Mouse (Mus musculus): ENCODE measurements around the gene Gm10762. TPM values are rescaled to one million over a fixed set of nuclear protein-coding genes. Genes with fewer than 3 reads are reported as not detected.

Gene Gm10762
- polyA plus RNA-seq, 1 experiment from 2014 or later, result 12.7 TPM

GRCm38 (mm10) chr2:128966236-128966635, 1.3 kb downstream of the Gm10762 start:
- Histone ChIP-seq H3K36me3 (ENCODE audit: insufficient read depth, low read length) (no peaks in the 10 kb centered on the region), H3K27me3 (ENCODE audit: insufficient read depth, low read length) (no peaks in the 10 kb centered on the region), H3K4me3 (ENCODE audit: low read length) (no peak overlapping the region), H3K27ac (ENCODE audit: low read length) (no peak overlapping the region), H3K9ac (replicated peaks; ENCODE audit: low read length) (no peak overlapping the region), H3K4me1 (ENCODE audit: insufficient read depth, low read length) (peaks cover 13% of the 10 kb centered on the region), H3K4me2 (replicated peaks; ENCODE audit: low read depth, low read length) (peak overlapping the region; percentile 67; the same call in 1 of the 2 replicates), H3K9me3 (ENCODE audit: low read length) (no peaks in the 10 kb centered on the region)
- WGBS, result 16% methylated on average over 6 of the region's 6 CpGs
- ATAC-seq (ENCODE audit: low FRiP score, low TSS enrichment), result no peak

GRCm38 (mm10) chr2:128965505-128966105, 1.9 kb downstream of the Gm10762 start:
- Histone ChIP-seq H3K4me2 (replicated peaks; ENCODE audit: low read depth, low read length) (peak overlapping the region; percentile 29; the same call in 1 of the 2 replicates), H3K27ac (ENCODE audit: low read length) (peak overlapping the region; percentile 77), H3K9me3 (ENCODE audit: low read length) (no peaks in the 10 kb centered on the region), H3K4me3 (ENCODE audit: low read length) (no peak overlapping the region), H3K36me3 (ENCODE audit: insufficient read depth, low read length) (no peaks in the 10 kb centered on the region), H3K4me1 (ENCODE audit: insufficient read depth, low read length) (peaks cover 13% of the 10 kb centered on the region), H3K9ac (replicated peaks; ENCODE audit: low read length) (peak overlapping the region; percentile 35; the same call in 1 of the 2 replicates), H3K27me3 (ENCODE audit: insufficient read depth, low read length) (no peaks in the 10 kb centered on the region)
- no peak for ATAC-seq (ENCODE audit: low FRiP score, low TSS enrichment)
- WGBS, result 32% methylated on average over 5 of the region's 5 CpGs

GRCm38 (mm10) chr2:128954186-128954585, 13.3 kb downstream of the Gm10762 start:
- H3K27me3 ChIP-seq (ENCODE audit: insufficient read depth, low read length), result no peaks in the 10 kb centered on the region
- no peak for ATAC-seq (ENCODE audit: low FRiP score, low TSS enrichment)

GRCm38 (mm10) chr2:128947962-128948588, 19.4 kb downstream of the Gm10762 start:
- ATAC-seq (ENCODE audit: low FRiP score, low TSS enrichment), result 0 out of 2 replicates have a peak, but pooled peaks have one; percentile 40
- H3K4me3 ChIP-seq (ENCODE audit: low read length), result no peak overlapping the region
- H3K4me2 ChIP-seq (replicated peaks; ENCODE audit: low read depth, low read length), result no peak overlapping the region

More at GRCm38 (mm10) chr2:128954186-128954585, 13.3 kb downstream of the Gm10762 start:
- Histone ChIP-seq H3K9ac (replicated peaks; ENCODE audit: low read length) (no peak overlapping the region), H3K9me3 (ENCODE audit: low read length) (no peaks in the 10 kb centered on the region), H3K27ac (ENCODE audit: low read length) (no peak overlapping the region), H3K36me3 (ENCODE audit: insufficient read depth, low read length) (no peaks in the 10 kb centered on the region), H3K4me1 (ENCODE audit: insufficient read depth, low read length) (no peaks in the 10 kb centered on the region), H3K4me3 (ENCODE audit: low read length) (no peak overlapping the region), H3K4me2 (replicated peaks; ENCODE audit: low read depth, low read length) (no peak overlapping the region)

GRCm38 (mm10) chr2:128943538-128944528, 23.7 kb downstream of the Gm10762 start, which contains the start of gene Zc3h8:
Zc3h8 (minus strand) TSS chr2:128944077.
- peaks cover 3% of the 10 kb centered on the region; the same call in 1 of the 2 replicates for H3K36me3 ChIP-seq (ENCODE audit: insufficient read depth, low read length)
- H3K27ac ChIP-seq (ENCODE audit: low read length), result peak within 1 kb of the TSS; percentile 91
- no peaks in the 10 kb centered on the region for H3K9me3 ChIP-seq (ENCODE audit: low read length)
- H3K4me2 ChIP-seq (replicated peaks; ENCODE audit: low read depth, low read length), result peak within 1 kb of the TSS; percentile 77
- WGBS, result 1% methylated on average over 65 of the region's 65 CpGs
- ATAC-seq (ENCODE audit: low FRiP score, low TSS enrichment), result peak; percentile 94
- H3K4me3 ChIP-seq (ENCODE audit: low read length), result peak within 1 kb of the TSS; percentile 82
- peaks cover 5% of the 10 kb centered on the region for H3K4me1 ChIP-seq (ENCODE audit: insufficient read depth, low read length)
- H3K27me3 ChIP-seq (ENCODE audit: insufficient read depth, low read length), result no peaks in the 10 kb centered on the region
- peak within 1 kb of the TSS; percentile 76 for H3K9ac ChIP-seq (replicated peaks; ENCODE audit: low read length)

More at GRCm38 (mm10) chr2:128947962-128948588, 19.4 kb downstream of the Gm10762 start:
- no peaks in the 10 kb centered on the region for H3K27me3 ChIP-seq (ENCODE audit: insufficient read depth, low read length)
- H3K9me3 ChIP-seq (ENCODE audit: low read length), result no peaks in the 10 kb centered on the region
- no peak overlapping the region for H3K9ac ChIP-seq (replicated peaks; ENCODE audit: low read length)
- peaks cover 2% of the 10 kb centered on the region for H3K4me1 ChIP-seq (ENCODE audit: insufficient read depth, low read length)
- 28% methylated on average over 6 of the region's 6 CpGs for WGBS
- no peak overlapping the region for H3K27ac ChIP-seq (ENCODE audit: low read length)
- H3K36me3 ChIP-seq (ENCODE audit: insufficient read depth, low read length), result no peaks in the 10 kb centered on the region

- no peak overlapping the region for H3K4me2 ChIP-seq (replicated peaks; ENCODE audit: low read depth, low read length)
- no peaks in the 10 kb centered on the region for H3K27me3 ChIP-seq (ENCODE audit: insufficient read depth, low read length)
- H3K9me3 ChIP-seq (ENCODE audit: low read length), result no peaks in the 10 kb centered on the region
- H3K4me3 ChIP-seq (ENCODE audit: low read length), result no peak overlapping the region
- WGBS, result 85% methylated on average over 3 of the region's 3 CpGs
- H3K36me3 ChIP-seq (ENCODE audit: insufficient read depth, low read length), result peaks cover 13% of the 10 kb centered on the region; the same call in 1 of the 2 replicates
- H3K9ac ChIP-seq (replicated peaks; ENCODE audit: low read length), result no peak overlapping the region
- ATAC-seq (ENCODE audit: low FRiP score, low TSS enrichment), result no peak
- no peaks in the 10 kb centered on the region for H3K4me1 ChIP-seq (ENCODE audit: insufficient read depth, low read length)
- no peak overlapping the region for H3K27ac ChIP-seq (ENCODE audit: low read length)
Measured at GRCm38 (mm10) chr2:128936256-128936655, 31.3 kb downstream of the Gm10762 start.

- Histone ChIP-seq H3K4me2 (replicated peaks; ENCODE audit: low read depth, low read length) (no peak overlapping the region), H3K9me3 (ENCODE audit: low read length) (no peaks in the 10 kb centered on the region), H3K4me3 (ENCODE audit: low read length) (no peak overlapping the region), H3K4me1 (ENCODE audit: insufficient read depth, low read length) (no peaks in the 10 kb centered on the region), H3K9ac (replicated peaks; ENCODE audit: low read length) (no peak overlapping the region), H3K36me3 (ENCODE audit: insufficient read depth, low read length) (peaks cover 24% of the 10 kb centered on the region), H3K27ac (ENCODE audit: low read length) (no peak overlapping the region), H3K27me3 (ENCODE audit: insufficient read depth, low read length) (no peaks in the 10 kb centered on the region)
- no peak for ATAC-seq (ENCODE audit: low FRiP score, low TSS enrichment)
Measured at GRCm38 (mm10) chr2:128930704-128931103, 36.8 kb downstream of the Gm10762 start.

GRCm38 (mm10) chr2:128928446-128928845, 39.1 kb downstream of the Gm10762 start:
- Histone ChIP-seq H3K27ac (ENCODE audit: low read length) (no peak overlapping the region), H3K4me3 (ENCODE audit: low read length) (no peak overlapping the region), H3K4me2 (replicated peaks; ENCODE audit: low read depth, low read length) (no peak overlapping the region), H3K9ac (replicated peaks; ENCODE audit: low read length) (no peak overlapping the region), H3K4me1 (ENCODE audit: insufficient read depth, low read length) (no peaks in the 10 kb centered on the region), H3K9me3 (ENCODE audit: low read length) (no peaks in the 10 kb centered on the region), H3K36me3 (ENCODE audit: insufficient read depth, low read length) (peaks cover 21% of the 10 kb centered on the region), H3K27me3 (ENCODE audit: insufficient read depth, low read length) (no peaks in the 10 kb centered on the region)
- WGBS, result 90% methylated on average over 3 of the region's 3 CpGs
- no peak for ATAC-seq (ENCODE audit: low FRiP score, low TSS enrichment)

GRCm38 (mm10) chr2:128924799-128925198, 42.7 kb downstream of the Gm10762 start:
- Histone ChIP-seq H3K4me3 (ENCODE audit: low read length) (no peak overlapping the region), H3K36me3 (ENCODE audit: insufficient read depth, low read length) (peaks cover 11% of the 10 kb centered on the region), H3K4me2 (replicated peaks; ENCODE audit: low read depth, low read length) (no peak overlapping the region), H3K27me3 (ENCODE audit: insufficient read depth, low read length) (no peaks in the 10 kb centered on the region), H3K9me3 (ENCODE audit: low read length) (no peaks in the 10 kb centered on the region), H3K4me1 (ENCODE audit: insufficient read depth, low read length) (no peaks in the 10 kb centered on the region), H3K27ac (ENCODE audit: low read length) (no peak overlapping the region), H3K9ac (replicated peaks; ENCODE audit: low read length) (no peak overlapping the region)
- 59% methylated on average over 4 of the region's 4 CpGs for WGBS
- ATAC-seq (ENCODE audit: low FRiP score, low TSS enrichment), result no peak

Data from kidney, embryonic 16.5 days (tissue).